Mouse (Mus musculus): ENCODE measurements around the gene Sun2. TPM values are rescaled to one million over a fixed set of nuclear protein-coding genes. Genes with fewer than 3 reads are reported as not detected.

The Sun2 gene
- 247 TPM in 1 of 2 replicates, not detected in the other for polyA plus RNA-seq (2012; ENCODE audit: insufficient read depth, insufficient read length, low replicate concordance, missing spikeins)

DNA sequence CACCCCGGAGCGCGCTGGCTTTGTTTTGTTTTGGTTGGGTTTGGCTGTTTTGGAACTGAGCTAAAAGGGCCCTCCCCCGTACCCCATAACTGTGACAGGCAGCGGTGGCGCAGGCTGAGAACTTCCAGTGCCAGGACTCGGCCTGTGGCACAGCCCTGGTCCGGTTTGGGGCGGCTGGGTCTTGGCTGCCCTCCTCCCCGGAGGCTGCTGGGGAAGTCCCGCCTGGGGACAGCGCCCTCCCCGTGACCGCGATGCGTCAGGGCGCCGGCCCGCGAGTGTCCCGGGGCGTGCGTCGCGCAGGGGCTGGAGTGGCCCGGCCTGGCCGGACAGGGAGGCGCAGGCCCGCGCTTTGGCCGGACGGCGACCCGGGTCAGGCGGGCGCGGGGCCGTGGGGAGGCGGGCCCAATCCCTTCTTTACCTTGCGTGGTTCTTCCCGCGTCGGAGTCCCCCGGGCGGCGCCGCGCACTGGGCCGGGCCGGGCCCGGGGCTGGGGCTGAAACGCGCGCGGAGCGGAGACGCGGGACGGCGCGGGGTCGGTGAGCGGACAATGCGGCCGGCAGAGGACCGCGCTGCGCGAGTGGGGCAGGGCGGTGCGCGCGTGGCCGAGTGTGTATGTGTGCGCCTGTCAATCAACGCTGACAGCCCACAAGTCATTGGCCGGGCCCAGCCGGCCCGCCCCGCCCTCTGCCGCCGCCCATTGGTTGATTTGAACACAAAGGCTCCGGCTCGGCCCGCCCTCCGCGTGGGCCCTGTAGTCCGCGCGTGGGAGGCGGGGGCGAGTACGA lies at the start of gene Sun2:
TSS of gene Sun2 (minus strand) at position 616 of the 785 bp plus-strand sequence.
- peak within 1 kb of the TSS; percentile 75 for H3K4me3 ChIP-seq (ENCODE audit: insufficient read depth, low read depth, low read length)
- TF ChIP-seq POLR2A (IDR thresholded peaks at IDR 0.05; ENCODE audit: insufficient read depth, low read depth, low read length) (peak; percentile 59), CTCF (IDR thresholded peaks at IDR 0.05; ENCODE audit: insufficient read depth, low read depth, low read length) (no peak)
- under 1% methylated on average over 92 of the region's 93 CpGs for WGBS
- H3K4me1 ChIP-seq (ENCODE audit: control insufficient read depth, insufficient read depth, low read length): peaks cover 28% of the 10 kb centered on the region
- H3K27ac ChIP-seq (ENCODE audit: insufficient read depth, low read depth, low read length): peak within 1 kb of the TSS; percentile 28

DNA sequence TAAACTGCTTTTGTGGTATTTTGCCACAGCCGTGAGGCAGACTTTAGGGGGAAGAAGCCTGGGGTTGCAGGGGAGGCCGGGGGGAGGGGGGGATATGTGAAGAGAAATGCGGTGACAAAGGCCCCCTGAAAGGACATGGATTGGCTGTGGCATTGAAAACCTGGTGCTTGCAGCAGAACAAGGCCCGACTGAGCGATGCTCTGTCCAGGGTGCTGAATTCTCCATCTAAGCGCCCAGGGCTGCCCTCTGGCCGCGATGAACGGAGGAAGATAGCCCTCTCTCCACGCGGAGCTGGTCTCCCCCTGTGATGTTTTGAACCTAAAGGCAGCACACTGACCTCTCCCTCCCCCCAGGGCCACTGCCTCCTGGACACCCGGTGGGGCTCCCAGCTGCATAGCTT lies 49.2 kb upstream of the Sun2 start:
- 36% methylated on average over 12 of the region's 12 CpGs for WGBS
- H3K27ac ChIP-seq (ENCODE audit: insufficient read depth, low read depth, low read length): no peak overlapping the region
- H3K4me1 ChIP-seq (ENCODE audit: control insufficient read depth, insufficient read depth, low read length): peaks cover 32% of the 10 kb centered on the region
- H3K4me3 ChIP-seq (ENCODE audit: insufficient read depth, low read depth, low read length): no peak overlapping the region
- no peak for TF ChIP-seq CTCF (IDR thresholded peaks at IDR 0.05; ENCODE audit: insufficient read depth, low read depth, low read length)
- TF ChIP-seq POLR2A (IDR thresholded peaks at IDR 0.05; ENCODE audit: insufficient read depth, low read depth, low read length): no peak

DNA sequence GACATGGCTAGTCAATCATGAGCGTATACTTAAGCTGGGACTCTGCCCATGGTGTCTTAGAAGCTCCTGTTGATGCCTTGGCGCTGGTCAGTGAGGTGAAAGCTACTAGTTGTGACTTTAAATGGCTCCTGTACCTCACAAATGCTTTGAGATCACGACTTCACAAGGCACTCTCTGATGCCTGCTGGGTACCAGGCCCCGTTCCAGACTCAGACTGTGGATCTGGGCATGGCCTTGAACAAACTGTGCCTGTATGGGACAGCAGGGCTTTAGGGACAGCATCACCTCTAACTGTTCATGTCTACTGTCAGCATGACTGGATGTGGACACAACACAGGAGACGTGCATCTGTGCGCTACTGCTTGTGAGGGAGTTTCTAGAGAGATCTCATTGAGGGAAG lies 48.6 kb upstream of the Sun2 start:
- Histone ChIP-seq H3K4me1 (ENCODE audit: control insufficient read depth, insufficient read depth, low read length) (peaks cover 33% of the 10 kb centered on the region), H3K27ac (ENCODE audit: insufficient read depth, low read depth, low read length) (no peak overlapping the region), H3K4me3 (ENCODE audit: insufficient read depth, low read depth, low read length) (no peak overlapping the region)
- 91% methylated on average over 6 of the region's 6 CpGs for WGBS
- TF ChIP-seq CTCF (IDR thresholded peaks at IDR 0.05; ENCODE audit: insufficient read depth, low read depth, low read length): no peak
- TF ChIP-seq POLR2A (IDR thresholded peaks at IDR 0.05; ENCODE audit: insufficient read depth, low read depth, low read length): no peak

DNA sequence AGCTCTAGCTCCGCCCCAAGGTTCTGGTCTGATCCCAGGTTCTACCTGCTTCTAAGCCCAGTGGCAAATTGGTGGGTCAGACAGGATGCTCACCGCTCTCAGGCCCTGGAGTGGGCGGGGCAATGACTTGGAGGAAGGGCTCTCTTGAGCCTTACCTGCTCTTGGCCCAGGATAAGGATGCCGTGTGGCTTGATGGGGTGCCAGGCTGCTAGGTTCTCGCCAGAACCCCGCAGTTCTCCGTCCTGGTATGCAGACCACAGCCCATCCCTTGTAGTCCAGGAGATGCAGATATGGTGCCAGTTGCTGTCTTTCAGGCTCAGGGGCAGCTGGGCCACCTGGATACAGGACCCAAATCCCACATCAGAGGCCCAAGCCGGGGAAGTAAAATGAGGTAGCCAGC lies 47.8 kb upstream of the Sun2 start:
- WGBS: 71% methylated on average over 8 of the region's 8 CpGs
- Histone ChIP-seq H3K4me3 (ENCODE audit: insufficient read depth, low read depth, low read length) (no peak overlapping the region), H3K27ac (ENCODE audit: insufficient read depth, low read depth, low read length) (no peak overlapping the region), H3K4me1 (ENCODE audit: control insufficient read depth, insufficient read depth, low read length) (peaks cover 34% of the 10 kb centered on the region)
- no peak for TF ChIP-seq CTCF (IDR thresholded peaks at IDR 0.05; ENCODE audit: insufficient read depth, low read depth, low read length)

DNA sequence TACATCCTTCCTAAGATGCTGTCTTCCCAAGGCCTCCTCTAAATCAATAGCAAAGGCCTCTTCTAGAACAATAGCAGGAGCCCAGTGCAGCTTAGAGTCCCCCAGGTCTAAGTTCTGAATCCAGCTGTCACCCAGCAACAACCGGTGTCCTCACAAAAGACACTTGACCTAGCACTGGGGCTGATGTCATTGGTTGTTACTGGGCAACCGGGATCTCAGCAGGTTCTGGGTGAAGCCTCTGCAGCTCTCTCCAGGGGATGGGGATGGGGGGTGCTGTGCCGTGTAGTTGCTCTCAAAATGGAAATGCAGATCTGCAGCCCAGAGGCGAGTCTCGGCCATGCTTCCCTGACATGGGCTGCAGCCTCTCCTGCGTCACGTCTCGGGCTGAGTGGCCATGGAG lies 45.5 kb upstream of the Sun2 start:
- TF ChIP-seq POLR2A (IDR thresholded peaks at IDR 0.05; ENCODE audit: insufficient read depth, low read depth, low read length): no peak
- TF ChIP-seq CTCF (IDR thresholded peaks at IDR 0.05; ENCODE audit: insufficient read depth, low read depth, low read length): no peak
- H3K4me3 ChIP-seq (ENCODE audit: insufficient read depth, low read depth, low read length): no peak overlapping the region
- peaks cover 32% of the 10 kb centered on the region for H3K4me1 ChIP-seq (ENCODE audit: control insufficient read depth, insufficient read depth, low read length)
- WGBS: 46% methylated on average over 8 of the region's 8 CpGs
- peak overlapping the region; percentile 40; the same call in 1 of the 2 replicates for H3K27ac ChIP-seq (ENCODE audit: insufficient read depth, low read depth, low read length)

DNA sequence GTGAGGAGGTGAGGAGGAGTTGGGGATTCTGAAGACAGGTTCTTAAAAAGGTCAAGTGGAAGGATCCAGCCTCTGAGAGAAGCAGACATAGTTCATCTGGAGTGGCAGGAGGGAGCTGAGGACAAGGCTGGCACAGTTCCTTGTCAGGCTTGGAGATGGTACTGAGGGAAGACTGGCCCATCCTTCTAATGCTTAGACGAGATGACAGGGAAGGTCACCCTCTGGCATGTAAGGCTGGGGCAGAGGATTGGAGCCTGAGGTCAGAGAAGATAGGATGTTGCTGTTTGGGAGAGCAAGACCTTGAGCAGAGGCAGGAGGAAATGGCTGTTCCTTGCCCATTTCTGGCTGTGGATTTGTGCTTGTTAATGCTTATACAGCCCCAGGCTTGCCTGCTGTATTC lies 42.7 kb upstream of the Sun2 start:
- Histone ChIP-seq H3K27ac (ENCODE audit: insufficient read depth, low read depth, low read length) (no peak overlapping the region), H3K4me1 (ENCODE audit: control insufficient read depth, insufficient read depth, low read length) (peaks cover 32% of the 10 kb centered on the region), H3K4me3 (ENCODE audit: insufficient read depth, low read depth, low read length) (no peak overlapping the region)
- 74% methylated on average over 1 of the region's 1 CpGs for WGBS
- TF ChIP-seq CTCF (IDR thresholded peaks at IDR 0.05; ENCODE audit: insufficient read depth, low read depth, low read length) (no peak), POLR2A (IDR thresholded peaks at IDR 0.05; ENCODE audit: insufficient read depth, low read depth, low read length) (no peak)

DNA sequence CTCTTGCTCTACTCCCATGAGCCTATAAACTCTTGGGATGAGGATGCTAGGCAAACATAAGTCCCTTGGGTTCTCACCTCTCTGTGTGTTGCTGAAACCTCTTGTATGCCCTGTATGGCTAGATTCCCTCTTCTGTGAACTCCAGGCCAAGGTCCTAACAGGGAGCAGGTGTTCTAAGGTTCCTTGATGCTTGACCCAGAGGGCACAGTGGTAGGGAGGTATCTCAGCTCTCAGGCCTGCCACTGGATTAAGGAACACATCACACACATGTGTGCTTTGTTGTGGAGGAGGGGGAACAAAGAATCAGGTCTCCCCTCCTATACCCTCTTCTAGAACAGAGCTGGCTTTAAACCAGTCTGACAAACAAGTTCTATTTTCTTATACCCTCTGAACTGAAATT lies 35.4 kb upstream of the Sun2 start, which contains the start of gene Dnal4:
TSS of gene Dnal4 (minus strand) at position 101 of the 400 bp plus-strand sequence.
- peaks cover 9% of the 10 kb centered on the region for H3K4me1 ChIP-seq (ENCODE audit: control insufficient read depth, insufficient read depth, low read length)
- no peak within 1 kb of the TSS for H3K4me3 ChIP-seq (ENCODE audit: insufficient read depth, low read depth, low read length)
- TF ChIP-seq POLR2A (IDR thresholded peaks at IDR 0.05; ENCODE audit: insufficient read depth, low read depth, low read length): no peak
- TF ChIP-seq CTCF (IDR thresholded peaks at IDR 0.05; ENCODE audit: insufficient read depth, low read depth, low read length): no peak
- H3K27ac ChIP-seq (ENCODE audit: insufficient read depth, low read depth, low read length): no peak within 1 kb of the TSS

DNA sequence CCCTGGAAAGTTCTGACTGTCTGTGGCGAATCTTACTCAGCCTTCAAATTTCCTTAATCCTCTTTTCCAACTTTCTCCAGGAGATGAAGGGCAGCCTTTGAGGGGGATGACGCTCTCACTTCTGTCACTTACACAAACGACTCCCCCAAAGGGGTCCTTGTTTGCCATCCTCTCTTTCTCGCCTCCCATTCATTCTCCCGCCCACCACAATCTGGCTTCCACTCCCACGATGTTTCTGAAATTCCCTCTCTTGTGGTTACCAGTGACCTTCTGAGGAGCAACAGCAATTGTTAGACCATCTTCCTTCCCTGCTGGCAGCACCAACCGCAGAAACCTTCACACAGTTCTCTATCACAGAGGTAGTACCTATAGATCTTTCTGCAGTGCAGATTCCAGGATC lies 33.3 kb upstream of the Sun2 start:
- Histone ChIP-seq H3K4me1 (ENCODE audit: control insufficient read depth, insufficient read depth, low read length) (peaks cover 23% of the 10 kb centered on the region), H3K27ac (ENCODE audit: insufficient read depth, low read depth, low read length) (no peak overlapping the region), H3K4me3 (ENCODE audit: insufficient read depth, low read depth, low read length) (no peak overlapping the region)
- TF ChIP-seq POLR2A (IDR thresholded peaks at IDR 0.05; ENCODE audit: insufficient read depth, low read depth, low read length): no peak
- no peak for TF ChIP-seq CTCF (IDR thresholded peaks at IDR 0.05; ENCODE audit: insufficient read depth, low read depth, low read length)
- WGBS: 70% methylated on average over 7 of the region's 7 CpGs

DNA sequence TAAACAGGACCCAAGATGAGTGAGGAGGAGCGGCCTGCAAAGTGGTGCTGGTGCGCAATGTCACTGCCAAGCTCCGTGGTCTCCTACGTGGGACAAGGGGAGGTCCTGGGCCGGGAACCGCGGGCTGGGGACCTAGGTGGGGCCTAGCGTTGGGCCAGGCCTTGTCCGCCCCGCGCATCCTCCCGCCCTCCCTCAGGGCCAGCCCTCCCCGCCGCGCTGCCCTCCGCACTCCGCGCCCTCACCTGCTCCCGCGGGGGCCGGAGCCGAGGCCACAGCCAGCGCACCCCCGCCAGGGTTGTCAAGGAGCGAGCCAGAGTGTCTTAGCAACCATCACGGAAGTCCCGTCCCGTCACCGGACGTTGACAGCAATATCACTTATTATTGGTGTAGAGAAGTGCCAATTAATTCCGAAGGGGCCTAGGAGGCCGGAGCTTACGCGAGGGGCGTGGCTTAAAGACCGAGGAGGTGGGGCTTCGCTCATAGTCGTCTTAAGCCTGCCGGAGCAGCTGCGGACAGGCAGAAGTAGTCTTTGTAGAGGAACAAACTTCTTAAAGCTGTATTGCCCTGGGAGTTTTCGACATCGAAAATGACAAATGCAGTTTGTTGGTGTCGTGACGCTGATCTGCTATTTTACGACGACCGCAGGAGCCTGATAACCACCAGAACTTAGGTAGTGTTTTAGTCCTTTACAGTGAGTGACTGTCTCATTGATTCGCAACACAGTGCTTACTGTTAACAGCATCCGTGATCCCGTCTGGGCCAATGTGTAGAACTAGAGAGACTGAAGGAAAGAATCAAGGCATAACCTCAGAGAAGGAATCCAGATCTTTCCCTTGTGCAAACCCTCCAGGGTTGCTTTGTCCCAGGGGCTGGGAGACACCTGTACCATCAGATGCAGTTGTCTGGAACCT lies 32.0 kb upstream of the Sun2 start:
- peak overlapping the region; percentile 36 for H3K27ac ChIP-seq (ENCODE audit: insufficient read depth, low read depth, low read length)
- peaks cover 34% of the 10 kb centered on the region for H3K4me1 ChIP-seq (ENCODE audit: control insufficient read depth, insufficient read depth, low read length)
- TF ChIP-seq POLR2A (IDR thresholded peaks at IDR 0.05; ENCODE audit: insufficient read depth, low read depth, low read length): peak; percentile 62
- no peak for TF ChIP-seq CTCF (IDR thresholded peaks at IDR 0.05; ENCODE audit: insufficient read depth, low read depth, low read length)
- under 1% methylated on average over 50 of the region's 50 CpGs for WGBS
- peak overlapping the region; percentile 89 for H3K4me3 ChIP-seq (ENCODE audit: insufficient read depth, low read depth, low read length)
